Mouse (Mus musculus): ENCODE results near the gene Mab21l3. TPM values are rescaled to one million over a fixed set of nuclear protein-coding genes. Genes with fewer than 3 reads are reported as not detected.
"Not testable (repeated sequence)": the region's sequence is repeated elsewhere in the genome, so short reads cannot be mapped to it uniquely, and the experiment has no call there.

Gene Mab21l3
- polyA plus RNA-seq, 1 experiment: 0.15 TPM

- TF ChIP-seq CTCF (IDR thresholded peaks at IDR 0.05; ENCODE audit: low read depth, low read length) (no peak), POLR2A (IDR thresholded peaks at IDR 0.05; ENCODE audit: borderline replicate concordance, low read depth, low read length) (no peak)
- H3K27ac ChIP-seq (ENCODE audit: insufficient read depth, low read depth, low read length): no peak overlapping the region
- no peak overlapping the region for H3K4me3 ChIP-seq (ENCODE audit: insufficient read depth, low read length)
- no peaks in the 10 kb centered on the region for H3K4me1 ChIP-seq (ENCODE audit: control insufficient read depth, insufficient read depth, low read length)
These were observed 21.5 kb downstream of the Mab21l3 start for GRCm38 (mm10) chr3:101827220-101827715.

GRCm38 (mm10) chr3:101824338-101824737 lies 24.4 kb downstream of the Mab21l3 start:
- Histone ChIP-seq H3K4me1 (ENCODE audit: control insufficient read depth, insufficient read depth, low read length) (no peaks in the 10 kb centered on the region), H3K27ac (ENCODE audit: insufficient read depth, low read depth, low read length) (no peak overlapping the region), H3K4me3 (ENCODE audit: insufficient read depth, low read length) (no peak overlapping the region)
- TF ChIP-seq CTCF (IDR thresholded peaks at IDR 0.05; ENCODE audit: low read depth, low read length) (no peak), POLR2A (IDR thresholded peaks at IDR 0.05; ENCODE audit: borderline replicate concordance, low read depth, low read length) (no peak)

DNA sequence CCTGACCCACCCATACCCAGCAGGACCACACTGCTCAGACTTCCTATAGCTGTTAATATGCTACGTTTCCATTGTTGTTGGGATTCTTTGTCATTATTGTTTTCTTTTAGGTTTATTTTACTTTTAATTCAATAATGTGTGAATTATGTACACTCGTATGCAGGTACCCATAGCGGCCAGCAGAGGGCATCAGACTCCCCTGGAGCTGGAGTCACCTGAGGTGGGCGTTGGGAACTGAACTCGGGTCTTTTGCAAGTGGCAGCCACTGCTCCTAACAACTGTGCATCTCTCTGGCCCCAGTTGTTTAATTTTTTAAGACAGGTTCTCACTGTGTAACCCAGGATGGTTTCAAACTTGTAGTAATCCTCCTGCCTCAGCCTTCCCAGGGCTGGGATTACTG lies 26.7 kb downstream of the Mab21l3 start:
- Histone ChIP-seq H3K27ac (ENCODE audit: insufficient read depth, low read depth, low read length) (no peak overlapping the region), H3K4me1 (ENCODE audit: control insufficient read depth, insufficient read depth, low read length) (no peaks in the 10 kb centered on the region), H3K4me3 (ENCODE audit: insufficient read depth, low read length) (no peak overlapping the region)
- TF ChIP-seq POLR2A (IDR thresholded peaks at IDR 0.05; ENCODE audit: borderline replicate concordance, low read depth, low read length) (no peak), CTCF (IDR thresholded peaks at IDR 0.05; ENCODE audit: low read depth, low read length) (no peak)

DNA sequence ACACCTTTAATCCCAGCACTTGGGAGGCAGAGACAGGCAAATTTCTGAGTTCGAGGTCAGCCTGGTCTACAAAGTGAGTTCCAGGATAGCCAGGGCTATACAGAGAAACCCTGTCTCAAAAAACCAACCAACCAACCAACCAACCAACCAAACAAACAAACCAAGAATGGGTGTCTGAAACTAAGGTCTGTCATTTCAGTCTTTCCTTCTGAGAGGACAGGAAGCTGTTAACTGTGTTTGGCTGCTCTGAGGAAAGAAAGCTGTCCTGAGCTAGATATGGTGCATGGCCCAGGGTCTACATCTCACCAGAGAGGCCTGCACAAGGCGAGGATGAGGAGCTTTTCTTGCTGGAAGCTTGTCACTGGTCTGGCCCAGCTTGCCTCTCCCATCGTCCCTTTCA lies 28.1 kb downstream of the Mab21l3 start:
- not testable (repeated sequence) for H3K4me1 ChIP-seq (ENCODE audit: control insufficient read depth, insufficient read depth, low read length); H3K27ac ChIP-seq (ENCODE audit: insufficient read depth, low read depth, low read length); H3K4me3 ChIP-seq (ENCODE audit: insufficient read depth, low read length)

DNA sequence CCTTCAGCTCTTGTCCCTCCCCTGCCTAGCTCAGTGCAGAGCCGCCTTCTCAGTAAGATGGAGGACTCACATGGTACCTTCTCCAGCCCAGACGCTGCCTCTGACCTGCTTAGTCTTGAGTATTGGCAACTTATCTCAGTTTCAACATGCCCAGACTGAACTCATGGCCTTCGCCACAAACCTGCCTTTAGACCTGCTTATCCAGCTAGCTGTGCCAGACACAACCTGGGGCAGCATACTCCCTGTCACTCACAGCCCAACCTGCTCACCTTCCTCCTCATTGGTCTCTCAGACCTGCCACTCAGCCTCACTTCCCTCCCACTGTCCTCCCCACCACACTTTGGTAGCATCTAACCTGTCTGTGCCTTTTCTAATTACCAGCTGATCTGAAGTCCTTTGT lies 32.8 kb downstream of the Mab21l3 start:
- no peaks in the 10 kb centered on the region for H3K4me1 ChIP-seq (ENCODE audit: control insufficient read depth, insufficient read depth, low read length)
- no peak overlapping the region for H3K27ac ChIP-seq (ENCODE audit: insufficient read depth, low read depth, low read length)
- TF ChIP-seq CTCF (IDR thresholded peaks at IDR 0.05; ENCODE audit: low read depth, low read length): no peak
- no peak for TF ChIP-seq POLR2A (IDR thresholded peaks at IDR 0.05; ENCODE audit: borderline replicate concordance, low read depth, low read length)
- H3K4me3 ChIP-seq (ENCODE audit: insufficient read depth, low read length): no peak overlapping the region

GRCm38 (mm10) chr3:101814790-101815189 lies 34.0 kb downstream of the Mab21l3 start:
- Histone ChIP-seq H3K4me3 (ENCODE audit: insufficient read depth, low read length) (no peak overlapping the region), H3K4me1 (ENCODE audit: control insufficient read depth, insufficient read depth, low read length) (no peaks in the 10 kb centered on the region), H3K27ac (ENCODE audit: insufficient read depth, low read depth, low read length) (no peak overlapping the region)
- TF ChIP-seq POLR2A (IDR thresholded peaks at IDR 0.05; ENCODE audit: borderline replicate concordance, low read depth, low read length) (no peak), CTCF (IDR thresholded peaks at IDR 0.05; ENCODE audit: low read depth, low read length) (no peak)

- Histone ChIP-seq H3K4me1 (ENCODE audit: control insufficient read depth, insufficient read depth, low read length) (no peaks in the 10 kb centered on the region), H3K27ac (ENCODE audit: insufficient read depth, low read depth, low read length) (no peak overlapping the region), H3K4me3 (ENCODE audit: insufficient read depth, low read length) (no peak overlapping the region)
- TF ChIP-seq CTCF (IDR thresholded peaks at IDR 0.05; ENCODE audit: low read depth, low read length) (peak; percentile 77), POLR2A (IDR thresholded peaks at IDR 0.05; ENCODE audit: borderline replicate concordance, low read depth, low read length) (no peak)
These were observed 36.3 kb downstream of the Mab21l3 start for GRCm38 (mm10) chr3:101812341-101812962.

GRCm38 (mm10) chr3:101811931-101812330 lies 36.8 kb downstream of the Mab21l3 start:
- H3K4me3 ChIP-seq (ENCODE audit: insufficient read depth, low read length): no peak overlapping the region
- no peaks in the 10 kb centered on the region for H3K4me1 ChIP-seq (ENCODE audit: control insufficient read depth, insufficient read depth, low read length)
- TF ChIP-seq POLR2A (IDR thresholded peaks at IDR 0.05; ENCODE audit: borderline replicate concordance, low read depth, low read length) (no peak), CTCF (IDR thresholded peaks at IDR 0.05; ENCODE audit: low read depth, low read length) (no peak)
- no peak overlapping the region for H3K27ac ChIP-seq (ENCODE audit: insufficient read depth, low read depth, low read length)

DNA sequence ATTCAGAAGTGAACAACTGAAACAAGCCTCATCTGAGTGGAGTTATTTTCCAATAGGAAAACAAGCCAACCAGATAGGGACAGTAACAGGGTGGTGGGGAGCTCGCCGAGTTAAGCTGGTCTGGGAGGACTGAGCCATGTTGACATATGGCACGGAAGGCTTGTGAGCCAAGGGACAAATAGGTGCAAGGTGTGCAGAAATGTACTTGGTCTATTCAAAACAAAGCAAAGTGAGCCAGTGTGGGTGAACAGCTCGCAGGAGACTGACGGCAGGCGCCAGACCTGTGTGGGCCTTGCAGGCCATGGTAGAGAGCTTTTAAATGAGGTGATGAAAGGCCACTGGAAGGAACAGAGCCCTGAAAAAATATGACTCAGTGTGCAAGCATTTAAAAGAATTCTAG lies 41.1 kb downstream of the Mab21l3 start:
- Histone ChIP-seq H3K27ac (ENCODE audit: insufficient read depth, low read depth, low read length) (no peak overlapping the region), H3K4me3 (ENCODE audit: insufficient read depth, low read length) (no peak overlapping the region), H3K4me1 (ENCODE audit: control insufficient read depth, insufficient read depth, low read length) (peaks cover 1% of the 10 kb centered on the region; the same call in 1 of the 2 replicates)
- TF ChIP-seq CTCF (IDR thresholded peaks at IDR 0.05; ENCODE audit: low read depth, low read length): no peak
- no peak for TF ChIP-seq POLR2A (IDR thresholded peaks at IDR 0.05; ENCODE audit: borderline replicate concordance, low read depth, low read length)

DNA sequence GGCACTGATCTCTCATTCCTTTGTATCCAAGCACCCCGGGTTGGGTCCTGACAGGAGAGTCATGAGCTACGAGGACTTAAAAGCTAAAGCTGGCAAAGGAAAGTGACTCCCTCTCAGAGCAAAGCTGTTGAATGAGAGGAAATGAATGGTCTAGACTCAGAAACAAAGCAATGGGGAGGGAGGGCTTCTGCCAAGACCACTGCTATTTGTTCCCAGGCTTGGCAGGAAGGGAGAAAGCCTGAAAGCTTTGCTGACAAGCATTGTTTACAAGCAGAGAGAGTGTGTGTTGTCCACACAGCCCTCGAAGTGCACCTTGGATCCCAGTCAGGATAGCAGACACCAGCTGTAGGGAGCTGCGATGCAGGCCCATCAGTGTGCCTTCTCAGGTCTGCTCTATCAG lies 41.8 kb downstream of the Mab21l3 start:
- TF ChIP-seq POLR2A (IDR thresholded peaks at IDR 0.05; ENCODE audit: borderline replicate concordance, low read depth, low read length): no peak
- no peak for TF ChIP-seq CTCF (IDR thresholded peaks at IDR 0.05; ENCODE audit: low read depth, low read length)
- H3K27ac ChIP-seq (ENCODE audit: insufficient read depth, low read depth, low read length): no peak overlapping the region
- peaks cover 2% of the 10 kb centered on the region; the same call in 1 of the 2 replicates for H3K4me1 ChIP-seq (ENCODE audit: control insufficient read depth, insufficient read depth, low read length)
- no peak overlapping the region for H3K4me3 ChIP-seq (ENCODE audit: insufficient read depth, low read length)
